Mouse (Mus musculus) ES-Bruce4 (cell line): ENCODE data around the gene Spsb1.

ENCODE experiments used
- CTCF ChIP-seq: IDR thresholded peaks from one replicate; pipeline ENCODE4 v1.8.1; 2011; ENCODE audit warnings: low read depth, low read length
- EP300 ChIP-seq: IDR thresholded peaks from 2 replicates; pipeline ENCODE4 v1.6.1; 2011; ENCODE audit warnings: low read depth, low read length; ENCODE audit not compliant: insufficient read depth
- POLR2A ChIP-seq: IDR thresholded peaks from one replicate; pipeline ENCODE4 v1.8.1; 2011; ENCODE audit warnings: low read length; ENCODE audit not compliant: insufficient read depth

DNA sequence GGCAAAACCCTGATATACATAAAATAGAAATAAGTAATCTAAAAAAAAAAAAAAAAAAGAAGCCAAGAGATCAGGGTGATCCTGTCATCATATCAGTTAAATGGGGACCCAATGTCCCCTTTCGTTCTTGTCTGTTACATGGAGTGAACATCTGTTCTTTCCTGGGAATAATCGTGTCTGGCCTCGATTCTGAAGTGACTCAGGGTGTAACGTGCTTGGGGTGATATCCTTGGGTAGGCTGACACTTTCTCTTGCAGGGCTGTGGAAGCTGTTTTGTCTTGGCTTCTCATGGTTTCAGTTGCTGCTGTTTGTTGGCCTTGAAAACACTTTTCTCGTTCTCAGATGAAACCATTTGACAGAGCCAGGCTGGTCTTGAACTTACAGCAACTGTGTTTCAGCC lies 105.8 kb downstream of the Spsb1 start:
- TF ChIP-seq POLR2A (no peak), CTCF (no peak), EP300 (no peak)
